Mouse (Mus musculus): ENCODE results near the gene Vmn1r81. TPM values are rescaled to one million over a fixed set of nuclear protein-coding genes. Genes with fewer than 3 reads are reported as not detected.

Vmn1r81 gene
- polyA plus RNA-seq (2015; fragmentation: Nextera tagmentation; extraction: Ambion mirVana), result not detected in 2 replicates

- Histone ChIP-seq H3K4me2 (no peak within 1 kb of the TSS), H3K27me3 (no peaks in the 10 kb centered on the region), H3K36me3 (no peaks in the 10 kb centered on the region), H3K9me3 (peaks cover 5% of the 10 kb centered on the region), H3K9ac (no peak within 1 kb of the TSS), H3K4me3 (no peak within 1 kb of the TSS), H3K4me1 (no peaks in the 10 kb centered on the region), H3K27ac (no peak within 1 kb of the TSS)
- 61% methylated on average over 1 of the region's 1 CpGs for WGBS
- ATAC-seq (ENCODE audit: insufficient number of reproducible peaks, insufficient read depth, low FRiP score, low TSS enrichment, low read depth), result no peak
Observed at GRCm38 (mm10) chr7:12268169-12268568, at the start of gene Vmn1r81. Vmn1r81 (minus strand) TSS chr7:12268269.

- Histone ChIP-seq H3K36me3 (no peaks in the 10 kb centered on the region), H3K4me2 (no peak within 1 kb of the TSS), H3K9me3 (peaks cover 5% of the 10 kb centered on the region; the same call in 1 of the 2 replicates), H3K27me3 (no peaks in the 10 kb centered on the region), H3K9ac (no peak within 1 kb of the TSS), H3K4me1 (no peaks in the 10 kb centered on the region), H3K27ac (no peak within 1 kb of the TSS), H3K4me3 (no peak within 1 kb of the TSS)
- no peak for ATAC-seq (ENCODE audit: insufficient number of reproducible peaks, insufficient read depth, low FRiP score, low TSS enrichment, low read depth)
- WGBS, result 57% methylated on average over 2 of the region's 2 CpGs
Observed at GRCm38 (mm10) chr7:12300130-12300529, 32.1 kb upstream of the Vmn1r81 start, which contains the start of gene Vmn1r82. Vmn1r82 (plus strand) TSS chr7:12300430.

- WGBS, result 57% methylated on average over 2 of the region's 2 CpGs
- no peaks in the 10 kb centered on the region for H3K4me1 ChIP-seq
- H3K4me3 ChIP-seq, result no peak overlapping the region
- H3K27ac ChIP-seq, result no peak overlapping the region
- no peaks in the 10 kb centered on the region for H3K27me3 ChIP-seq
- no peak overlapping the region for H3K4me2 ChIP-seq
- ATAC-seq (ENCODE audit: insufficient number of reproducible peaks, insufficient read depth, low FRiP score, low TSS enrichment, low read depth), result no peak
- H3K9ac ChIP-seq, result no peak overlapping the region
- peaks cover 4% of the 10 kb centered on the region for H3K9me3 ChIP-seq
- no peaks in the 10 kb centered on the region for H3K36me3 ChIP-seq
Observed at GRCm38 (mm10) chr7:12204141-12204540, 63.9 kb downstream of the Vmn1r81 start.

Other genes starting within 250 kb of the Vmn1r81 start
- not detected in 2 replicates for gene Vmn1r77, start 231.5 kb downstream of the Vmn1r81 start, polyA plus RNA-seq (2015; fragmentation: Nextera tagmentation; extraction: Ambion mirVana)
- not detected in 2 replicates for gene Vmn1r78, start 118.0 kb downstream of the Vmn1r81 start, polyA plus RNA-seq (2015; fragmentation: Nextera tagmentation; extraction: Ambion mirVana)
- gene Vmn1r79, start 97.0 kb downstream of the Vmn1r81 start, polyA plus RNA-seq (2015; fragmentation: Nextera tagmentation; extraction: Ambion mirVana), result not detected in 2 replicates
- gene Vmn1r80, start 79.0 kb downstream of the Vmn1r81 start, polyA plus RNA-seq (2015; fragmentation: Nextera tagmentation; extraction: Ambion mirVana), result not detected in 2 replicates
- not detected in 2 replicates for gene Vmn1r82, start 32.2 kb upstream of the Vmn1r81 start, polyA plus RNA-seq (2015; fragmentation: Nextera tagmentation; extraction: Ambion mirVana)
- gene Vmn1r83, start 61.2 kb upstream of the Vmn1r81 start, polyA plus RNA-seq (2015; fragmentation: Nextera tagmentation; extraction: Ambion mirVana), result not detected in 2 replicates
- not detected in 2 replicates for gene Vmn1r84, start 101.0 kb upstream of the Vmn1r81 start, polyA plus RNA-seq (2015; fragmentation: Nextera tagmentation; extraction: Ambion mirVana)
- gene Zfp551, start 154.5 kb upstream of the Vmn1r81 start, polyA plus RNA-seq (2015; fragmentation: Nextera tagmentation; extraction: Ambion mirVana), result 5.5 and 5.8 TPM in 2 replicates
- gene Zfp606, start 210.0 kb upstream of the Vmn1r81 start, polyA plus RNA-seq (2015; fragmentation: Nextera tagmentation; extraction: Ambion mirVana), result 27.3 and 29.1 TPM in 2 replicates
- not detected in 2 replicates for gene 2900092C05Rik, start 244.2 kb upstream of the Vmn1r81 start, polyA plus RNA-seq (2015; fragmentation: Nextera tagmentation; extraction: Ambion mirVana)

All from embryonic facial prominence, embryonic 13.5 days (tissue).